Mouse (Mus musculus) heart, embryonic 10.5 days (tissue): ENCODE results near the gene Gm20696. TPM values are rescaled to one million over a fixed set of nuclear protein-coding genes. Genes with fewer than 3 reads are reported as not detected.

ENCODE experiments used
- DNase-seq: peaks from one replicate; pipeline ENCODE4 v3.0.0-alpha.2; 2017; ENCODE audit warnings: low spot score
- H3K27ac ChIP-seq: fragments of 300-500 bp; sonication (generic); 2 replicates; pipeline ENCODE4 v1.5.1; 2016; ENCODE audit warnings: mild to moderate bottlenecking
- H3K27me3 ChIP-seq: fragments of 300-500 bp; sonication (generic); 2 replicates; pipeline ENCODE4 v1.6.1; 2016; ENCODE audit warnings: mild to moderate bottlenecking; ENCODE audit not compliant: poor library complexity, insufficient read depth, severe bottlenecking
- H3K36me3 ChIP-seq: fragments of 300-500 bp; sonication (generic); 2 replicates; pipeline ENCODE4 v1.6.1; 2016; ENCODE audit warnings: mild to moderate bottlenecking, moderate library complexity
- H3K4me1 ChIP-seq: fragments of 300-500 bp; sonication (generic); 2 replicates; pipeline ENCODE4 v1.6.1; 2016; ENCODE audit warnings: mild to moderate bottlenecking
- H3K4me3 ChIP-seq: fragments of 300-500 bp; sonication (generic); 2 replicates; pipeline ENCODE4 v1.5.1; 2016; ENCODE audit warnings: mild to moderate bottlenecking, moderate library complexity
- H3K9me3 ChIP-seq: fragments of 300-500 bp; sonication (generic); 2 replicates; pipeline ENCODE4 v1.6.1; 2016; ENCODE audit warnings: mild to moderate bottlenecking, moderate library complexity
- WGBS: fragments of 180-500 bp; shearing (Covaris S2); methylation state at CpG from one replicate; pipeline ENCODE4 v1.1.7; 2016; 5-methylcytosine and 5-hydroxymethylcytosine counted together
- polyA plus RNA-seq: library from polyadenylated mRNA; unstranded; fragments of >200 nt; fragmentation: Nextera tagmentation; extraction: Ambion mirVana; gene quantifications from 2 replicates; pipeline ENCODE4 v1.2.1, GENCODE M21; 2016

Gm20696 gene
- polyA plus RNA-seq, 1 experiment from 2014 or later: 3.4 TPM

DNA sequence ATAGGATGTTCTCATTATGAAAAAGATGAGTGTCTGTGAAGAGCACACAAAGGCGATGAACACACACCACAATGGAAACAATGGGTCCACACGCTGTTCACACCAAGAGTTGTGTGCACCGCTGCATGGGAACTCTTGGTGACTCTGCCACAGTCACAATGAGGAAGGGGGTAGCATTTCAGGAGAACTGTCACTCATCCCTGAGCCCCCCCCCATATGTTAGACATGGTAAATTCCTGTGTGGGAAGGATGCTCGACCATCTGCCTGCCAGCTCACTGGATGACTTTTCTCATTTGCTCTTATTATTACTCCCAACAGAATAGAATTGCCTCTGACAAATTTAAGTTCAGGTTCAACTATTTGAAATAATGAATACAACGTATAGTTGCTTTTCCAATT is 35.0 kb downstream of the Gm20696 start:
- H3K4me1 ChIP-seq: 0 out of 2 replicates have a peak, but pooled peaks cover 3% of the 10 kb centered on the region
- no peaks in the 10 kb centered on the region for H3K36me3 ChIP-seq
- H3K4me3 ChIP-seq: no peak overlapping the region
- 86% methylated on average over 5 of the region's 5 CpGs for WGBS
- no peaks in the 10 kb centered on the region; the same call in 1 of the 2 replicates for H3K27me3 ChIP-seq
- H3K9me3 ChIP-seq: no peaks in the 10 kb centered on the region
- no peak overlapping the region for H3K27ac ChIP-seq
- DNase-seq: no peak

DNA sequence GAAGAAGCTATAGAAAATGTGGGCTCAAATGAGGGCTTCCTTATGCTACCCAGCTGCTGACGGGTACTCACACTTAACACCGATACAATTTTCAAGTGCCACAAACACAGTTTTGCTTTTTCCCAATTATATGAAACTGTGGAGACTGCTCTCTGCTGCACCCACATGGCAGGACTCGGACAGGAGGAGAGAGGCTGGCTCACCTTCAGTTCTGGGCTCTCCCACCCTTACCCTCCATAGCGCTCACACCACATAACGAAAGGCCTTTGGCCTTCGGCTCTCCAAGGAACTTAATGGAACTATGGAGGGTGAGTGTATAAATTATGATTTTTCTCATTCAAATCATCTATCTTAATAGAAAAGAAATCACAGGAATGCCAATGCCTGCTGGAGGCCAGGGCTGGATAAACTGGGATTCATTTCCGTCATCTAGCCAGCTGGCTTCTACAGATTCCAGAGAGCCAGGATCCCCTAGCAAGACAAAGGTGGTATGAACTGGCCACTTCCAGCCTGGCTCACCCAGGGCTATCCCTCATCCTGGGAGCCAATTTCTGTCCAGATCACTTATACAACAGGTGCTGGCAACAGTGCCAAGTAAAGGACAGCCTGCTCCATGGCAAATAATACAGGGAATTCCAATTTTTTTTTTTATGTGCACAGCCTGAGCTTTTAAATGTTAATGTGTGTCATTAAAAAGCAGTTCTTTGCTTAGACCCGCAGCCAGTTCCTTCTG is 36.7 kb downstream of the Gm20696 start:
- 81% methylated on average over 8 of the region's 8 CpGs for WGBS
- no peaks in the 10 kb centered on the region for H3K36me3 ChIP-seq

DNA sequence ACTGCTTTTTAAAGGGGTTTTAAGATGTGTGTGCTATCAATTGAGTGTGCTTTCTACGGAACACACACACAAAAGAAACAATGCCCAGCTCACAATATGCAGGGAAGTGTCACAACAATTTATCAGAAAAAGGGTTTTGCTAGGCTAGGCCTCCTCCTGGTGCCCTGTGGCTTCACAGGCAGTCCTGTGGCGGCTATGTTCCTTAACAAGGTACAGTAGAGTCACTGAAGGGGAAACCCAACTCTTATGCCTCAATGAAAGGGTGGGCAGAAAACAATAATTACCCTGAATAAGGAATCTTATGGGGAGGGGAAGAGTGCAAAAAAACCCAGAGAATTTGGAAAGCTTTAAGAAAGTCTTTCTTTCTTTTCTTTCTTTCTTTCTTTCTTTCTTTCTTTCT is 40.2 kb downstream of the Gm20696 start:
- WGBS: 82% methylated on average over 2 of the region's 2 CpGs
- Histone ChIP-seq H3K4me3 (no peak overlapping the region), H3K36me3 (no peaks in the 10 kb centered on the region), H3K27ac (no peak overlapping the region), H3K27me3 (no peaks in the 10 kb centered on the region), H3K9me3 (no peaks in the 10 kb centered on the region), H3K4me1 (peaks cover 6% of the 10 kb centered on the region; the same call in 1 of the 2 replicates)
- no peak for DNase-seq

More for the DNA sequence above, 36.7 kb downstream of the Gm20696 start:
- no peak for DNase-seq
- H3K9me3 ChIP-seq: no peaks in the 10 kb centered on the region
- no peak overlapping the region for H3K4me3 ChIP-seq
- 0 out of 2 replicates have a peak, but pooled peaks cover 3% of the 10 kb centered on the region for H3K4me1 ChIP-seq
- H3K27ac ChIP-seq: no peak overlapping the region
- H3K27me3 ChIP-seq: no peaks in the 10 kb centered on the region; the same call in 1 of the 2 replicates

DNA sequence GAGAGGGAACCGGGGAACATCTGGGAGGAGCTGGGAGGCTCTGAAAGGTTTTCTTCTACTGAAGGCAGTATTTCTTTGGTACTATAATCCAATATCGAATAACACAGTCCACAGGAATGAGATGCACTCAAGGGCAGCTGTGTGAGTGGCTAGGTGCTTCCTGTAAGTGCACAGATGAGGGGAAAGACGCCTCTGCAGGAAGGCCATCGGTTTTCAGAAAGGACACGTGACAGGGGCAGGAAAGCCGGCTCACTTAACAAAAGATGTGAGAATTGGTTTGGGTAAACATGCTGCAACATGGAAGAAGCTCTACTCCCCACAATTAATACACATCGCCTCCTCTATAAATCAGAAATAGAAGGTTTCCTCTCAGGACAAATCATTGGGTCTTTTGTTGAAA is 40.8 kb downstream of the Gm20696 start:
- Histone ChIP-seq H3K4me1 (peaks cover 6% of the 10 kb centered on the region; the same call in 1 of the 2 replicates), H3K4me3 (no peak overlapping the region), H3K27ac (no peak overlapping the region), H3K27me3 (no peaks in the 10 kb centered on the region), H3K36me3 (no peaks in the 10 kb centered on the region), H3K9me3 (no peaks in the 10 kb centered on the region)
- 49% methylated on average over 7 of the region's 7 CpGs for WGBS
- DNase-seq: no peak

DNA sequence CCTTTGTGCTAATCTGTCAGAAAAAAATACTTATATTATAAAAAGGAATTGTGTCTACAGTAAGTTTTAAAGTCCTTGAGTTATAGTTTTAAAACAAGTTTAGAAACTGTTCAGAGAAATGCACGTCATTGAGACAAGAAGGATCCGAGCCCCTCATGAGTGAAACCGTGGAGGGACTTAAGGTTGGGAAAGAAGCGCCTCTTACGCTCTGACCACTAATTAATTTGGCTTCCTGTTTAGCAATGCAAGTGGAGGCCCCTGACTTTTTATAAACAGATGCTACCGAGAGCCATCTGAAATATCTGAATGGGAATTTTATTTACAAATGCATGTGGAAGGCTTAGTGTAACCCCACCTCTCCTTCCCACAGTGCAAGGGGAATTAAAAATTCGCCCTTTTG is 41.3 kb downstream of the Gm20696 start:
- WGBS: 71% methylated on average over 7 of the region's 7 CpGs
- DNase-seq: no peak
- Histone ChIP-seq H3K9me3 (no peaks in the 10 kb centered on the region), H3K27me3 (no peaks in the 10 kb centered on the region), H3K4me1 (peaks cover 6% of the 10 kb centered on the region; the same call in 1 of the 2 replicates), H3K4me3 (no peak overlapping the region), H3K27ac (no peak overlapping the region), H3K36me3 (no peaks in the 10 kb centered on the region)

DNA sequence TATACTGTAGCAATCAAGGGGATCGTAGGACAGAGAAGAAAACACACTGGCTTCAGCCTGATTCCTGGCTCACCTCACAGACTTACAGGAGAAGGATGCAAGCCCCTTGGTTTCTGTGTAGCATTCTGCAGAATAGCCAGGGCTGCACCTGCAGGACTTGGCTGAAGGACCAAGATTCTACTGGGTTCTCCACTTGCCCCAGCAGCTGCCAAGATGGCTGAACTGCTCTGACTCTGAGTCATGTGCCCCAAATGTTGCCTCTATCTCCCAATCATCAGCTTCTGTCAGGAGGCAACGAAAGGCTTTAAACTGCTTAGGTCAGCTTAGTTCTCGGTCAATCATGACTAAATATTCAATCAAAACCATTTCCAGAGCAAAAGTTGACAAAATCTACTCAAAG is 42.1 kb downstream of the Gm20696 start:
- no peak overlapping the region for H3K4me3 ChIP-seq
- no peaks in the 10 kb centered on the region for H3K27me3 ChIP-seq
- DNase-seq: no peak
- WGBS: 82% methylated on average over 3 of the region's 3 CpGs
- no peaks in the 10 kb centered on the region for H3K9me3 ChIP-seq
- H3K4me1 ChIP-seq: peaks cover 6% of the 10 kb centered on the region; the same call in 1 of the 2 replicates
- no peak overlapping the region for H3K27ac ChIP-seq
- no peaks in the 10 kb centered on the region for H3K36me3 ChIP-seq

DNA sequence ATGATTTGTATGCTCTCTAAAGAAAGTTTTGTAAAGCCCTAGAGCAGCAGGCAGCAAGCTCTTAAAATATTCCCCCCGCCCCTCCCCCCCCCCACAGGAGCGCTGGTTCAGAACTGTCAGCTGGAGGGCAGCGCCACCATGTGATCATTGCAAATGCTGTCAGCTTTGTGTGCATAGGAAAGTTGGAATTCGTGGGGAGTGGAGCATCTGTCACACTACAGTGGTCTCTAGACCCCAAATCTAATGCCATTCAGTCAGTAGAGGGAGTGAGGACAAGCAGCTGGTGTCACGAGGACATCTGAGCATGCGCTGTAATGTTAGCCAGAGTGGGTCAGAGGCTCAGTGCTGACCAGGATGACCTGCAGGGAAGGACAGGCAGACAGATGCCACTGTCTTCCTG is 43.0 kb downstream of the Gm20696 start:
- DNase-seq: no peak

DNA sequence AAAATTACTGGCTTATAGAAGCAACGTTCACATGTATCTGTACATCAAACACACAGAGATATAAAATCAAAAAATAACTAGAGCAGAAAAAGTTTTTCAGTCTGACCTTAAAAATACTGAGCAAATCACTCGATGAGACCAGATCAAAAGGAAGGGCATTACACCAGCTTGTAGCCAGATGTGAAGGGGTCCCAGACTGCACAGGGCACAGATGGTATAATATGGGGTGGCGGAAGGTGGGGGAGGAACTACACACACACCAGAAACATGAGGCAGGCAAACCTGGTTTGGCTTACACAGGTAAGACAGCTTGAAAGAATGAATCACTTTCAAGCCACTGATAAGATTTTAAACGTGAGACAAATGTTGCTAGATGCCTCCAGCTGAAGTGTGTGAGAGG is 45.4 kb downstream of the Gm20696 start:
- 61% methylated on average over 4 of the region's 4 CpGs for WGBS
- peaks cover 8% of the 10 kb centered on the region; the same call in 1 of the 2 replicates for H3K4me1 ChIP-seq
- H3K9me3 ChIP-seq: no peaks in the 10 kb centered on the region
- H3K27ac ChIP-seq: no peak overlapping the region
- no peaks in the 10 kb centered on the region for H3K36me3 ChIP-seq
- no peak for DNase-seq
- no peaks in the 10 kb centered on the region for H3K27me3 ChIP-seq
- no peak overlapping the region for H3K4me3 ChIP-seq

More for the DNA sequence above, 43.0 kb downstream of the Gm20696 start:
- H3K27ac ChIP-seq: no peak overlapping the region
- no peak overlapping the region for H3K4me3 ChIP-seq
- no peaks in the 10 kb centered on the region for H3K36me3 ChIP-seq
- H3K27me3 ChIP-seq: no peaks in the 10 kb centered on the region
- peaks cover 8% of the 10 kb centered on the region; the same call in 1 of the 2 replicates for H3K4me1 ChIP-seq
- 22% methylated on average over 6 of the region's 6 CpGs for WGBS
- no peaks in the 10 kb centered on the region for H3K9me3 ChIP-seq

DNA sequence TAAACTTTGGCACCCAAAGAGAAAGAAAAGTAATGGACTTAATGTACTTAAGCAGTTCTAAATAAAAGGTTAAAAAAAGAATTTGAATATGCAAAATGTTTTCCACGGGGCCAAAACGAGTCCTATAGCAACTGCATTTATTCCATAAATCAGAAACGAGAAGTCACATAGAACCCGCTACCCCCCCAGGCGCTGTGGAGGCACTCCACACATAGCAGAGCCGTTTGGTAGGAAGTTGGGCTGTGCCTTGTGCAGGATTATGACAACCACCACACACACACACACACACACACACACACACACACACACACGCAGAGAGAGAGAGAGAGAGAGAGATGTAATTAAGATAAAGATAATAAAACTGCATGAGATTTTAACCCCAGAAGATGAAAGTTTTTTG is 46.1 kb downstream of the Gm20696 start:
- Histone ChIP-seq H3K27me3 (no peaks in the 10 kb centered on the region), H3K4me3 (no peak overlapping the region), H3K36me3 (no peaks in the 10 kb centered on the region), H3K27ac (no peak overlapping the region), H3K4me1 (peaks cover 12% of the 10 kb centered on the region), H3K9me3 (no peaks in the 10 kb centered on the region)
- DNase-seq: no peak
- 74% methylated on average over 7 of the region's 7 CpGs for WGBS

DNA sequence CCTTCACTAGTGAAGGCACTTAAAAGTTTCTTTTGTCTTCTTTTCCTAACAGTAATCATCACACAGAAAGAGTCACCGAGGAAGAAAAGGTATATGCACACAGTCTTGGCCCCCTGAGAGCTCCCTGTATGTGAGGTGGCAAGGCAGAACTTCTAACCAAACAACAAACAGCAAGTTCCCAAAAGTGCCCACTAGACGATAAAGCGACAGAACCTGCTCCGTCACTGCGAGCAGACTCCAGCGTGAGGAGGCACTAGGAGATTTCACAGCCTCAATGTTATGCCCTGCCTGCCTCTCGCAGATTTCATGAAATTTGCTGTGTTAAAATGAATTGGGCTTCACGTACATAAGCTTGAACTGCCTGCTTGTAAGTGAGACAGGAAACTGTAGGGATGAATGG is 46.6 kb downstream of the Gm20696 start:
- 51% methylated on average over 8 of the region's 8 CpGs for WGBS
- no peak for DNase-seq
- Histone ChIP-seq H3K27me3 (no peaks in the 10 kb centered on the region), H3K4me1 (peaks cover 17% of the 10 kb centered on the region), H3K9me3 (no peaks in the 10 kb centered on the region), H3K27ac (no peak overlapping the region), H3K36me3 (no peaks in the 10 kb centered on the region), H3K4me3 (no peak overlapping the region)

DNA sequence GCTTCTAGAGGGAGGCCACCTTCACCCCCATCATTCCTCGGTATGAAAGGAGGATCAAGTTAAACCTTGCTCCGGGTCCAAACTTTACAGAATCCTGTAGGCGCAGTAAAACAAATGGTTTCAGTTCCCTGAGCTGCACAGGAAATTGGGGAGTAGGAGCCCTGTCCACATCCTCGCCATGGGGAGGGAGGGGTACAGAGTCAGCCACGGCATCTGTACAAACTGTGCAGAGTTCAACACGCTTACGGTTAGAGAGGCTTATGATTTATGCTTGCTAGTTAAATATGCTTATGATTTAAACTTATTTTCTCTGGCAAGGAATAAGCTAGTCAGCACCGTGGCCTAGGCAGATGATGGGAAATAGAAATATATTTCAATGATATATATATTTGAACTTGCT is 47.1 kb downstream of the Gm20696 start:
- H3K36me3 ChIP-seq: no peaks in the 10 kb centered on the region
- no peak overlapping the region for H3K4me3 ChIP-seq
- H3K27ac ChIP-seq: no peak overlapping the region
- H3K4me1 ChIP-seq: peaks cover 22% of the 10 kb centered on the region
- WGBS: 77% methylated on average over 8 of the region's 8 CpGs
- H3K9me3 ChIP-seq: no peaks in the 10 kb centered on the region
- no peaks in the 10 kb centered on the region for H3K27me3 ChIP-seq
- DNase-seq: no peak

DNA sequence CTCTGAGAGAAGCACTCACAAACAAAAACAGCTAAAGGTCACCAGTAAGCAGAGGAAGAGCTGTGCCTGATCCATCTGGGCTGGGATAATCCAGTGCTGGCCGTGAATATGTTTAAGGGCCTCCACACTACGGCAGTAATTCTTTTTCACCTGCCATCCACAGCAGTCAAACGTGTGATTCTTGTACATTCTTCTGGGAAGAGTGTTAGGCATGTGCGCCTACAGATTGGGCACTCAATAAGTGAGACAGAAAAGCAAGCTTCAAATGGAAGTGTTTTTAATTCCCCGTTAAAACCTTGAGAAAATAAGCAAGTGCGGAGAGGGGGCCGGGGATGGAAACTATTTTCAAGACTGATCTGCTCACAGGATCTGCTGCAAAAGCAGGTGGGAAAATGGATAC is 48.7 kb downstream of the Gm20696 start:
- no peak for DNase-seq
- H3K4me1 ChIP-seq: peaks cover 31% of the 10 kb centered on the region
- no peak overlapping the region for H3K27ac ChIP-seq
- peaks cover 8% of the 10 kb centered on the region; the same call in 1 of the 2 replicates for H3K27me3 ChIP-seq
- H3K4me3 ChIP-seq: no peak overlapping the region
- no peaks in the 10 kb centered on the region for H3K9me3 ChIP-seq
- WGBS: 76% methylated on average over 7 of the region's 7 CpGs
- no peaks in the 10 kb centered on the region for H3K36me3 ChIP-seq

DNA sequence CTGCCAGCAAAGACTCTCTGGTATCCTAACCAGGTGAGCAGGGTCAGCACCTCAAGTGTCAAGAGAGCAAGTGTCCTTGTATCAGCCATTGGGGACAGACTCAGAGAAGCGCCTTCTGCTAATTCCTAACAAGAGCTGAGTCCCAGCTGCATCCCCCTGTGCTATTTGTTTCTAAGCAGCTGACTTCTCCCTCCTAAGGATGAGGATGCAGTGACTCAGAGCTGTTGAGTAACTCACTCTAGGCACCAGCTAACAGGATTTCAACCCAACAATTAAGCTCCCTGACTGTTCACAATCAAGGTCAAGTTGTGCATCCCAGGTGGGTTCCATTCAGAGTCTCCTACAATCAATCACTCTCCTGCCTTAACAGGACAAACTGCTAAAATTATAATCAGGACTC is 49.2 kb downstream of the Gm20696 start:
- Histone ChIP-seq H3K4me3 (no peak overlapping the region), H3K27ac (no peak overlapping the region), H3K4me1 (peaks cover 28% of the 10 kb centered on the region), H3K9me3 (no peaks in the 10 kb centered on the region), H3K36me3 (no peaks in the 10 kb centered on the region), H3K27me3 (peaks cover 8% of the 10 kb centered on the region; the same call in 1 of the 2 replicates)
- DNase-seq: no peak
- 89% methylated on average over 1 of the region's 1 CpGs for WGBS
